Mouse (Mus musculus): ENCODE data around the gene Rapsn. TPM values are rescaled to one million over a fixed set of nuclear protein-coding genes. Genes with fewer than 3 reads are reported as not detected.

Gene Rapsn
- polyA plus RNA-seq, 1 experiment from 2014 or later = 1.3 TPM

DNA sequence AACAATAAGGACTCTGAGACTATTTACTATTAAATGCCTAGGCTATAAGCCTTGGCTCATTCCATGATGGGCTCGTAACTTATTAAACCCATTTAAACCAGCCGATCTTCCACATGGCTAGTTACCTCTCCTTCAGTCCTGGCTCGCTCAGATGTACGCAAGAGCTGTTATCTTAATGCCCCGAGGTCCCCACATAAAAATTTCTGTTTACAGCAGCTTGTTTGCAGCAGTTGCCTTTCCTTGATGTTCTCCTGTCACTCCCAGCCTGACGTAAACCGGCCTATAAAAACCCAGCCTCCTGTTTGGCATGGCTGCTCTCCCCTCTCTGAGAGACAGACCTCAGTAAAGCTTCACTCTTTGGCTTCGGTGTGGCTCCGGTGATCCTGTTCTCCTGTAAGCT, 11.9 kb downstream of the Rapsn start:
- Histone ChIP-seq H3K9ac (ENCODE audit: low read length) (no peak overlapping the region), H3K9me3 (ENCODE audit: control insufficient read depth, low read length) (no peaks in the 10 kb centered on the region), H3K36me3 (ENCODE audit: control insufficient read depth, insufficient read depth, low read length) (no peaks in the 10 kb centered on the region), H3K27ac (replicated peaks) (no peak overlapping the region), H3K27me3 (ENCODE audit: control insufficient read depth, insufficient read depth, low read length) (no peaks in the 10 kb centered on the region), H3K4me2 (replicated peaks; ENCODE audit: low read depth) (no peak overlapping the region), H3K4me3 (ENCODE audit: low read depth, low read length) (no peak overlapping the region), H3K4me1 (replicated peaks; ENCODE audit: control insufficient read depth, insufficient read depth) (no peaks in the 10 kb centered on the region)
- ATAC-seq (ENCODE audit: low FRiP score, low TSS enrichment) (no peak), DNase-seq (ENCODE audit: low spot score) (no peak)
- TF ChIP-seq CTCF (IDR thresholded peaks at IDR 0.05; ENCODE audit: low read depth) (no peak), EP300 (optimal IDR thresholded peaks at IDR 0.05) (no peak)
- WGBS = 82% methylated on average over 9 of the region's 9 CpGs

DNA sequence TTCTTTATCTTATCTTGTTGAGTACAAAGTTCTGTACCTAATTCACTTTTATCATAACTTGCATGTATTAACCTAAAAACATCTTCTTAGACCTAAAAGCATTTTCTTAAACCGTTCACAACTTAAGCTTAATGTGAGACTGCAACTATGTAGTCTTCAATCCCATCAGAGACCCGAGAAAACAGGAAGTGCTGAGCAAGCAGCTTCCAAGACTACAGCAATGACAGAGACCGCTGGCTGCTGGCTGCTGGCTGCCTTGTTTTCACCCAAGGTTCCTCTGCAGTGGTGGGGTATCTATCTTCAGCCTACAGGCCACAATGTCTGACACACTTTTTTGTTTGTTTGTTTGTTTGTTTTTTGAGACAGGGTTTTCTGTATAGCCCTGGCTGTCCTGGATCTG, 16.5 kb downstream of the Rapsn start:
- Histone ChIP-seq H3K27me3 (ENCODE audit: control insufficient read depth, insufficient read depth, low read length) (no peaks in the 10 kb centered on the region), H3K4me1 (replicated peaks; ENCODE audit: control insufficient read depth, insufficient read depth) (0 out of 2 replicates have a peak, but pooled peaks cover 5% of the 10 kb centered on the region), H3K9ac (ENCODE audit: low read length) (no peak overlapping the region), H3K36me3 (ENCODE audit: control insufficient read depth, insufficient read depth, low read length) (peaks cover 11% of the 10 kb centered on the region), H3K27ac (replicated peaks) (no peak overlapping the region), H3K9me3 (ENCODE audit: control insufficient read depth, low read length) (no peaks in the 10 kb centered on the region), H3K4me3 (ENCODE audit: low read depth, low read length) (no peak overlapping the region), H3K4me2 (replicated peaks; ENCODE audit: low read depth) (no peak overlapping the region)
- ATAC-seq (ENCODE audit: low FRiP score, low TSS enrichment) (no peak), DNase-seq (ENCODE audit: low spot score) (no peak)
- TF ChIP-seq CTCF (IDR thresholded peaks at IDR 0.05; ENCODE audit: low read depth) = no peak
- no peak for TF ChIP-seq EP300 (optimal IDR thresholded peaks at IDR 0.05)
- 75% methylated on average over 3 of the region's 3 CpGs for WGBS

- no peak overlapping the region for H3K4me2 ChIP-seq (replicated peaks; ENCODE audit: low read depth)
- TF ChIP-seq CTCF (IDR thresholded peaks at IDR 0.05; ENCODE audit: low read depth) = peak; percentile 47
- TF ChIP-seq EP300 (optimal IDR thresholded peaks at IDR 0.05) = no peak
- no peak overlapping the region for H3K4me3 ChIP-seq (ENCODE audit: low read depth, low read length)
- no peaks in the 10 kb centered on the region for H3K27me3 ChIP-seq (ENCODE audit: control insufficient read depth, insufficient read depth, low read length)
- H3K4me1 ChIP-seq (replicated peaks; ENCODE audit: control insufficient read depth, insufficient read depth) = 0 out of 2 replicates have a peak, but pooled peaks cover 5% of the 10 kb centered on the region
- H3K9me3 ChIP-seq (ENCODE audit: control insufficient read depth, low read length) = no peaks in the 10 kb centered on the region
- peaks cover 17% of the 10 kb centered on the region for H3K36me3 ChIP-seq (ENCODE audit: control insufficient read depth, insufficient read depth, low read length)
- ATAC-seq (ENCODE audit: low FRiP score, low TSS enrichment) (no peak), DNase-seq (ENCODE audit: low spot score) (no peak)
- H3K27ac ChIP-seq (replicated peaks) = no peak overlapping the region
- no peak overlapping the region for H3K9ac ChIP-seq (ENCODE audit: low read length)
- WGBS = 45% methylated on average over 2 of the region's 2 CpGs
Observed at GRCm38 (mm10) chr2:91052752-91053151, 17.3 kb downstream of the Rapsn start.

- H3K27ac ChIP-seq (replicated peaks) = no peak overlapping the region; the same call in 1 of the 2 replicates
- peak overlapping the region; percentile 81 for H3K4me2 ChIP-seq (replicated peaks; ENCODE audit: low read depth)
- no peaks in the 10 kb centered on the region for H3K27me3 ChIP-seq (ENCODE audit: control insufficient read depth, insufficient read depth, low read length)
- WGBS = 2% methylated on average over 6 of the region's 6 CpGs
- 0 out of 2 replicates have a peak, but pooled peaks cover 5% of the 10 kb centered on the region for H3K4me1 ChIP-seq (replicated peaks; ENCODE audit: control insufficient read depth, insufficient read depth)
- H3K9ac ChIP-seq (ENCODE audit: low read length) = peak overlapping the region; percentile 85; the same call in 1 of the 2 replicates
- H3K36me3 ChIP-seq (ENCODE audit: control insufficient read depth, insufficient read depth, low read length) = peaks cover 17% of the 10 kb centered on the region
- DNase-seq (ENCODE audit: low spot score) (no peak), ATAC-seq (ENCODE audit: low FRiP score, low TSS enrichment) (no peak; the same call in 1 of the 2 replicates)
- H3K4me3 ChIP-seq (ENCODE audit: low read depth, low read length) = peak overlapping the region; percentile 83
- TF ChIP-seq EP300 (optimal IDR thresholded peaks at IDR 0.05) (no peak), CTCF (IDR thresholded peaks at IDR 0.05; ENCODE audit: low read depth) (no peak)
- H3K9me3 ChIP-seq (ENCODE audit: control insufficient read depth, low read length) = no peaks in the 10 kb centered on the region
Observed at GRCm38 (mm10) chr2:91053181-91053933, 17.9 kb downstream of the Rapsn start.

DNA sequence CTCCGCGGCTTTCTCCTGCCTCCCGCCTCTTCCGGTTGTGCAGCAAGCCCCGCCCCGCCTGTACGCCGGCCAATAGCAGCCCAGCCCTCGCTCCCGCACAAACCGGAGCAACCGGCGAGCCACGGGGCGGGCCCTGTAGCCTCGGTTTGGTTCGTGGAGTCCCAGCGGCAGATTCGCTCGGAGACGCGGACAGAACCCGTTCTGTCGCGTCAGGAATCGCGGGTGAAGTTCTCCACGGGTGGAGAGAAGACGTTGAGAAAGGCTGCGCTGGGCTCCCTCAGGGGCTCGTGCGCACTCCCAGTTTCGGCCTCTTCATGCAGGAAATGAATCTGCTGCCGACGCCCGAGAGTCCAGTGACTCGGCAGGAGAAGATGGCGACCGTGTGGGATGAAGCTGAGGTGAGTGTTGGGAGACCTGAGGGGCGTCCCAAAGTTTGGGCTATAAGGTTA, 18.5 kb downstream of the Rapsn start, which contains the start of gene Psmc3:
Psmc3 (plus strand) TSS at position 76 of the 449 bp plus-strand sequence.
- H3K27ac ChIP-seq (replicated peaks) = peak within 1 kb of the TSS; percentile 89
- peak within 1 kb of the TSS; percentile 81 for H3K4me2 ChIP-seq (replicated peaks; ENCODE audit: low read depth)
- ATAC-seq (ENCODE audit: low FRiP score, low TSS enrichment) (peak; percentile 98), DNase-seq (ENCODE audit: low spot score) (peak; percentile 98)
- no peaks in the 10 kb centered on the region for H3K9me3 ChIP-seq (ENCODE audit: control insufficient read depth, low read length)
- under 1% methylated on average over 40 of the region's 40 CpGs for WGBS
- H3K4me3 ChIP-seq (ENCODE audit: low read depth, low read length) = peak within 1 kb of the TSS; percentile 83
- H3K36me3 ChIP-seq (ENCODE audit: control insufficient read depth, insufficient read depth, low read length) = peaks cover 19% of the 10 kb centered on the region
- peak within 1 kb of the TSS; percentile 85 for H3K9ac ChIP-seq (ENCODE audit: low read length)
- no peaks in the 10 kb centered on the region for H3K27me3 ChIP-seq (ENCODE audit: control insufficient read depth, insufficient read depth, low read length)
- TF ChIP-seq EP300 (optimal IDR thresholded peaks at IDR 0.05) (no peak), CTCF (IDR thresholded peaks at IDR 0.05; ENCODE audit: low read depth) (no peak)
- H3K4me1 ChIP-seq (replicated peaks; ENCODE audit: control insufficient read depth, insufficient read depth) = 0 out of 2 replicates have a peak, but pooled peaks cover 5% of the 10 kb centered on the region

GRCm38 (mm10) chr2:91058435-91058834, 23.0 kb downstream of the Rapsn start:
- 93% methylated on average over 5 of the region's 5 CpGs for WGBS
- DNase-seq (ENCODE audit: low spot score) (no peak), ATAC-seq (ENCODE audit: low FRiP score, low TSS enrichment) (no peak)
- H3K36me3 ChIP-seq (ENCODE audit: control insufficient read depth, insufficient read depth, low read length) = peaks cover 35% of the 10 kb centered on the region
- TF ChIP-seq EP300 (optimal IDR thresholded peaks at IDR 0.05) (no peak), CTCF (IDR thresholded peaks at IDR 0.05; ENCODE audit: low read depth) (no peak)
- H3K4me2 ChIP-seq (replicated peaks; ENCODE audit: low read depth) = no peak overlapping the region
- H3K4me1 ChIP-seq (replicated peaks; ENCODE audit: control insufficient read depth, insufficient read depth) = 0 out of 2 replicates have a peak, but pooled peaks cover 5% of the 10 kb centered on the region
- no peak overlapping the region for H3K27ac ChIP-seq (replicated peaks)
- H3K4me3 ChIP-seq (ENCODE audit: low read depth, low read length) = no peak overlapping the region
- no peaks in the 10 kb centered on the region for H3K27me3 ChIP-seq (ENCODE audit: control insufficient read depth, insufficient read depth, low read length)
- no peaks in the 10 kb centered on the region for H3K9me3 ChIP-seq (ENCODE audit: control insufficient read depth, low read length)
- no peak overlapping the region for H3K9ac ChIP-seq (ENCODE audit: low read length)
